Mouse (Mus musculus): ENCODE measurements around the gene Stxbp5l. TPM values are rescaled to one million over a fixed set of nuclear protein-coding genes. Genes with fewer than 3 reads are reported as not detected.
A peak's percentile ranks its signal among the peaks of the same experiment; 100 is the strongest.

The Stxbp5l gene
- total RNA-seq (2021): 100 to 1,000 TPM; 145 to 151 TPM
- long read RNA-seq, experiment 1, full-length matches to known transcripts: 10 of 16 reads
- long read RNA-seq, experiment 1, partial matches to known transcripts: 2 of 16 reads
- long read RNA-seq, experiment 1, other reads (novel, unspliced or antisense): 4 of 16 reads
- long read RNA-seq, experiment 2, full-length matches to known transcripts: 8 of 16 reads
- long read RNA-seq, experiment 2, partial matches to known transcripts: 1 of 16 reads
- long read RNA-seq, experiment 2, other reads (novel, unspliced or antisense): 7 of 16 reads

DNA sequence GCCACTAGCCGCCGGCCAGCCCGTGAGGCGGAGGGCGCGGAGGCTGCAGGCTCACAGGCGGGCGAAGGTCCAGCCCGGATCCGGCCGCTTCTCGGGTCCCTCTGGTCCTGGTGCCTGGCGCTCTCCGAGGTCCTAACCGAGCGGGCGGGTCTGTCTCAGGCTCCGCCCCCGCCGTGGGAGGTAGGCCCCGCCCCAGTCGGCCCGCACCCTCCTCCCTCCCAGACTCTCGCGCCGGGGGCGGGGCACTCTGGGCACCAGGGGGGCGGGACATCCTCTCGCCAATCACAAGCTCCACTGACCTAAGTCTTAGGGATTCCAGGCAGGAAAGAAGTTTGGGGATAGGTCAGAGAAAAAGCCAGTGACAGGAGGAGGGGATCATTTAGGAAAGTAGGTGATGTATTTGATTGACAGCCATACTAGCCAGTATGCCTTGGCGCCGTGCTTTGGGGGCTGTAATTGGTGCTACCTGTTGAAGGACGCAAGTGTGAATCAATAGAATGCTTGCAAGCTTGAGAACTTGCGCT, at the start of gene Stxbp5l:
Gene Stxbp5l, minus strand, starts transcription at position 142 of the 524 bp plus-strand sequence.
- TF ChIP-seq CTCF (conservative IDR thresholded peaks at IDR 0.05): no peak
- DNase-seq (ENCODE audit: low spot score in 2 of 2): peak; percentile 96 to 97
- peak within 1 kb of the TSS; percentile 97 for H3K27ac ChIP-seq
- H3K4me3 ChIP-seq: peak within 1 kb of the TSS; percentile 66

DNA sequence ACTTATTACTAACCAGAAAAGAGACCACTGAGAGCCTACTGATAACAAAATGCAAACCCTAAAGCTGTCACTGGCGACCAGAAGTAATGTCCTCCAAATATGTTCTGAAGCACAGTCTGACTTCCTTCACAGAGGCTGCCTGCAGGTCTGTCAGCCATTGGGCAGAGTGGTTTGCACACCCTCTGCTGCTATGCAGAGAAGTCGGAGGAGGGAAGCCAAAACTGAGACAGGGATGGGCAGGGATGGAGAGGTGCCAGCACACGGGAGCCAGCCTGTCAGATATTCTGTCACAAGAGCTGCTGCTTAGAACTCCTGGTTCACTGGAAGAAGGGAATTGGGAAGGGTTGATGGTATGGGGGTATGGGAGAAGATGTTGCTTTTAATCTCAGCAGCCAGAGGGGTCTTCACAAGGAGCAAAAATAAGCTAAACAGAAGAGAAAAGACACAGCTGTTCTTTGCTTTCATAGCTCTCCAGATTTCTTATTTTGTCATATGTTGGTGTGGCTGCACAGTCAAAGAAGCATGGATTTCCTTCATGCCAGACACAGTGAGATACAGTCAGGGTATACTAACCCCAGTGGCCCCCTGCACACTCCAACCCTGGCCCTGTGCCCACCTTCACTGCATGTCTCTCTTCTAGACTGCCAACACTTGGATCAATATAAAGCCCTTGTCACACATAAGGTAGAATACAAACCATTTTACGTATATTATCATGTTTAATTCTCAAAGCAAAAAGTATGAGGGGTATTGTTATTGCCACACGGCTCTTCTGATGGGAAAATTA, 48.8 kb upstream of the Stxbp5l start:
- peak overlapping the region; percentile 21; the same call in 1 of the 2 replicates for H3K27ac ChIP-seq
- peak in 1 of 2 experiments; percentile 18 for DNase-seq (ENCODE audit: low spot score in 2 of 2)
- no peak for TF ChIP-seq CTCF (conservative IDR thresholded peaks at IDR 0.05)
- no peak overlapping the region for H3K4me3 ChIP-seq

DNA sequence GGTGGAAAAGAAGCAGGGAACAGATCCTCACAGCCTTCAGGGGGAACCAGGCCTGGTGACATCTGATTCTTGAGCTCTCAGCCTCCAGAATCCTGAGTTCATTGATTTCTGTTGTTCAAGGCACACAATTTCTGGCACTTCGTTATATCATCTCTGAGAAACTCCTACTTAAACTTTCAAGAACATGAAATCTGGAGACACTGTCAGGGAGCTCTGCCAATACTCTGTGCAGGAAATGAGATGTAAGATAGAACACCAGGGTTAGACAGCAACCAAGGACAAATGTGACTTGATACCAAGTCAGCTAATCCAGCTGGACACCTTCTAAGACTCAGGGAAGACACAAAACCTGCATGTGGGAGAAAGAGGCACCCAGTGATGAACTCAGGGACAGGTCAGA, 40.7 kb upstream of the Stxbp5l start:
- no peak overlapping the region for H3K27ac ChIP-seq
- DNase-seq (ENCODE audit: low spot score in 2 of 2): no peak
- no peak overlapping the region for H3K4me3 ChIP-seq
- TF ChIP-seq CTCF (conservative IDR thresholded peaks at IDR 0.05): no peak

DNA sequence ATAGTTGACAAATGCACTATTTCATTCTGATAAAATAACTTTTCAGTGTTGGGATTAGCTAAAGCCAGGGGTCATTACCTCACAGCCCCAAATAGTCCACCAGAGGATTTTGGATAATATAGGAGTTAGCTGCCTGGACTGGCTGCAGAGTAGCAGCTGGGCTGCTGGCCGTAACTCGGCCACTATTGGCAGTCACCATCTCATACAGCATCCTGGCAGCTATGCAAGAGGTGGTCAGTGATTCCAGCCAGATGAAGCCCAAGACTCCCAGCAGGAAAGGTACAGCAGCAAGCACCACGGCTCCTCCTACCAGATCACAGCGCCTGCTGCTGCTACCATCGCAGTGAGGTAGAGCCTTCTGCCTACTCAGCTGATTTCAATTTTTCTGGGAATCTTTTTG, 38.1 kb upstream of the Stxbp5l start:
- no peak for TF ChIP-seq CTCF (conservative IDR thresholded peaks at IDR 0.05)
- no peak overlapping the region for H3K4me3 ChIP-seq
- DNase-seq (ENCODE audit: low spot score in 2 of 2): no peak

DNA sequence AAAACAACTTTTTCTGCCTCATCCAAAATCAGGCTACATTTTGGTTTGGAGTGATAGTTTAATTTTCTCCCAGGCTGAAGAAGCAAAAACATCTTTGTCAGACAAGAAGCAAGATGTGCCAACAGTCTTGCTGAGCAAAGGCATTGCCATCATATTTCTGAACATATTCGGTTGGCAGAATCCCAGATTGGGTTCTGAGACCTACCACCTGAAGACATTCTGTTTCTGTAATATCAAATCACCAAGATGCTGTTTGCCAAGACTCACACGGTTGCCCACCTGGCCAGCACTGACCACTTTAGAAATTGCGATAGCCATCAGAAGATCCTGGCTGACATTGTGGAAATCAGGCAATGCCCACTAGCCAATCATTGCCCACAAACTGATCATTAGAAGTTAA, 37.1 kb upstream of the Stxbp5l start:
- H3K4me3 ChIP-seq: no peak overlapping the region
- TF ChIP-seq CTCF (conservative IDR thresholded peaks at IDR 0.05): no peak
- DNase-seq (ENCODE audit: low spot score in 2 of 2): no peak
- no peak overlapping the region for H3K27ac ChIP-seq

More for the DNA sequence above, 38.1 kb upstream of the Stxbp5l start:
- no peak overlapping the region for H3K27ac ChIP-seq

DNA sequence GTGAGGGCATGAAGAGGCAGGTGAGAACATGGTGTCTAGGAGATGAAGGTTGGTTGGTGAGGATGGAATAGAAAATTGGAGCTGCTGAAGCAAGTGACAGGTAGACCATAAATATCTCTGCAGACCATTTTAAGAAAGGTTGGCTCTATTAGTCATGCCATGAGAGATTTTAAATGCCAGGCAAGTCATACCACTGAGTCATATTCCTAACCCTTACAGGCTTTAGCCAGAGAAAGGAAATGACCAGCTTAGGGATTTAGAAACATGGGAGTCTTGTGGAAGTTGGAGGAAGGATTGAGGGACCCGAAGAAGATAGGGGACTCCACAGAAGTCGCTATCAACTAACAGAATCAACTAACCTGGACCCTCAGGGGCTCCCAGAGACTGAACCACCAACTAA, 35.8 kb upstream of the Stxbp5l start:
- H3K27ac ChIP-seq: no peak overlapping the region
- no peak for TF ChIP-seq CTCF (conservative IDR thresholded peaks at IDR 0.05)
- no peak overlapping the region for H3K4me3 ChIP-seq
- no peak for DNase-seq (ENCODE audit: low spot score in 2 of 2)

DNA sequence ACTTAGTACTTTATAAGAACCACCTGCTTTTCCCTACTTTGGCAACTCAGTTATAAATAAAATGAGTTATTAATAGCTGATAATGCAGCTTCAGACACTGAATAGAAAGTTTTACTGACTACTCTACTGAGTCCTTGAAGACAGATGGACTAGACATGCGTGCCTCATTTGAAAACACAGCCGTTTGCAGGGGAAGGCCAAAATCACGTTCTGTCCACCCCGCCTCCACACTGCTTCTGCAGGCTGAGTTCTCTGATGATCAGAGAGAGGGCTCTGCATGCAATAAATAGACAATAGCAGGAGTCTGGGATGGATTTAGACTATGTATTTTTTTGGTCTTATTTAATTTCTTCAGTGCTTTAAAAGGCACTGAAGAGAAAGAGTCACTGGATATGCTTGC, 20.8 kb upstream of the Stxbp5l start:
- TF ChIP-seq CTCF (conservative IDR thresholded peaks at IDR 0.05): no peak
- peak overlapping the region; percentile 53; the same call in 1 of the 2 replicates for H3K27ac ChIP-seq
- DNase-seq (ENCODE audit: low spot score in 2 of 2): peak in 1 of 2 experiments; percentile 25
- no peak overlapping the region for H3K4me3 ChIP-seq

DNA sequence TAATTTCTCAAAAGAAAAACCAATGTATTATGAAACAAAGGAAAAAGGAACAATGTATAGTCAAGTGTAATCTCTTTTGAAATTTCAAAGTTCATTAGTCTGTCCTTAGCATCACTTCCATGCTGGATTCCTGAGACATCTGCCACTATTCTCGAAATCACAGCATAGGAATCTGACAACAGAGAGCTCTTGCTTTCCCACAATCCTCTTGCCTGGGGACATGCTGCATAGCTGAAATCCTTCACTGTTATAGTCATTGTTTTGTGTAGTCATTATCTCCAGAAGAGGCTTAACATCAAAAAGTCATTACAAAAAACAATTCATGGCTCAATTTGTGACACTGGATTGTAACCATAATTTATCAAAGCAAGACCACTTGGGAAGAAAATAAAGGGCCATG, 20.2 kb upstream of the Stxbp5l start:
- TF ChIP-seq CTCF (conservative IDR thresholded peaks at IDR 0.05): no peak
- no peak overlapping the region for H3K4me3 ChIP-seq
- H3K27ac ChIP-seq: 0 out of 2 replicates have a peak overlapping the region, but pooled peaks have one; percentile 28
- no peak for DNase-seq (ENCODE audit: low spot score in 2 of 2)

DNA sequence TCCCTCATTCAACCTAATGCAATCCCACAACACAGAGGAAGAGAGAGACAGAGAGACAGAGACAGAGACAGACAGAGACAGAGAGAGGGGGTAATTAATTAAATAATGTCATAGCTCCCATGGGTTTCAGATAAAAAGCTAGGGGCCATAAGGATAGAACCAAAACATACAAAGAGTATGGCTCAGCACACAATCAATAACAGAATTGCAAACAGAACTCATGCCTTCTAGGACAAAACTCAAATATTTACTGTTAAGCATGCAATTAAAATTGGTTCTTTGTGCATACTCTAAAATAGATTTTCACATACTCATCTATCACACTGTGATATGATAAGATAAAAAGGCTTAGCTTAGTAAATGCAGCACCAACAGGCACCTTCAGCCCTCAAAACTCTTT, 5.2 kb upstream of the Stxbp5l start:
- no peak for TF ChIP-seq CTCF (conservative IDR thresholded peaks at IDR 0.05)
- H3K4me3 ChIP-seq: no peak overlapping the region
- H3K27ac ChIP-seq: no peak overlapping the region
- no peak for DNase-seq (ENCODE audit: low spot score in 2 of 2)

DNA sequence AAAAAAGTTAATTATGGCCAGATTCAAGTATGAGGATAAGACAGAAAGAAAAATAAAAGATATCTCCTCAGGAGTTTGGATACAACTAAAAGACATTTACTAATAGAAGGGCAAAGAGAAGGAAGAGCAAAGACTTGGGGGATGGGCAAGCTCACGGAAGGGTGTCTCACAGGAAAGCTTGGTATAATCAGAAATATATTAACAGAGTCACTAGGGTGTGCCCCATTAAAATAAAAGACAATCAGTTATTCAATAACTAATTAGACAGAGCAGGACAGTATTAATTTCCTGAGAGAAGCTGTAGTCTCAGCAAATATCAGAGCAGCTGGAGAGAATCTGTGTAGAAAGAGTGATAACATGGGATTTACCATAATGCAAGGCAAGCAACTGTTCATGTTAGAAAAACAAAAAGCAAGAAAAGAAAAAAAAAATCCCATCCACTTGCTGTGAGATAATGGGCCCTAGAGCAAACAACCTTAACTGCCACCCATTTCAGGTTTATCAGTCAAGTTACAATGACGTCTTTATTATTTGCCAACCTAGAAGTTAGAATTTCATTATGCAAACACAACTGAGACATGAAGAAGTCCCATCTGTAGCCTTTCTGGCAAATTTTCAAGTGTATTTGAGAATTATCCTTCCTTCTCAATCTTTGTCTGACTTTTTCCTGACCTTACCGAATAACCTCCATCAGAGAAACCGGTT, 4.6 kb upstream of the Stxbp5l start:
- no peak for TF ChIP-seq CTCF (conservative IDR thresholded peaks at IDR 0.05)
- H3K27ac ChIP-seq: no peak overlapping the region
- H3K4me3 ChIP-seq: no peak overlapping the region
- no peak for DNase-seq (ENCODE audit: low spot score in 2 of 2)

DNA sequence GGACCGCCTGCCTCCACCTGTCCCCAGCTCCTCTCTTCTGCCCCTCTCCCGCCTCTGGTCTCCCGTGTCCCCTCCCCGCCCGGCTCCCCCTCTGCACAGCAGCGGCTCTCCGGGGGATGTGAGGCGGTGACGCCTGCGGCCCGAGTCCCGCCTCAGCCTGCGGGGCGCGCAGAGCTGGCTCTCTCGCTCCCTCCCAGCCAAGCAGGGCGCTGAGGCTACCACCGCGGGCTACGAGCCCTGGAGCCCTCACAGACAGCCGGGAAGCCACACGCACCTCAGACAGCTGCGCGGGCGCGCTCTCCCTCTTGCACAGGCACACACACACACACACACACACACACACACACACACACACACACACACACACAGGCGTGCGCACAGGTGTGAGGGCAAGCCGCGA, 393 bp downstream of the Stxbp5l start:
- peak; percentile 55 to 67 for DNase-seq (ENCODE audit: low spot score in 2 of 2)
- Histone ChIP-seq H3K27ac (peak overlapping the region; percentile 97), H3K4me3 (peak overlapping the region; percentile 66)
- TF ChIP-seq CTCF (conservative IDR thresholded peaks at IDR 0.05): no peak

DNA sequence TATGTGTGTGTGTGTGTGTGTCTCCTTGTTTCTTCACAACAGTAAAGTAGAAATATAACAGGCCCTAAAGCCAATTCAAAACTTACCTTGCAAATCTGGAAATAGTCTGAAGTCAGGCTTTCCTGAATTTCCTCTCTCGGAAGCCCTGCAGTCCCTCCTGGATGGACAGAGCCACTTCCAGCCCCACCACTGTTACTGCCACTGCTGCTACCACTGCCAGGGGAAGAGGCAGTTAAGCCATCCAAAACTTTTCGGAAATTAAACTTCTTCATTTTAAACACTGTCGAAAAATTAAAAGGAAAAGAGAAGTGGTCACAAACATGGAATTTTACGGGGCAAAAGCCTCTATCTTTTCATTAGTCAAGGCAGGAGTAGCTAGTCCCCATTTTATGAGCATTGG, 1.3 kb downstream of the Stxbp5l start:
- no peak for TF ChIP-seq CTCF (conservative IDR thresholded peaks at IDR 0.05)
- peak overlapping the region; percentile 97 for H3K27ac ChIP-seq
- peak overlapping the region; percentile 66 for H3K4me3 ChIP-seq
- no peak for DNase-seq (ENCODE audit: low spot score in 2 of 2)

DNA sequence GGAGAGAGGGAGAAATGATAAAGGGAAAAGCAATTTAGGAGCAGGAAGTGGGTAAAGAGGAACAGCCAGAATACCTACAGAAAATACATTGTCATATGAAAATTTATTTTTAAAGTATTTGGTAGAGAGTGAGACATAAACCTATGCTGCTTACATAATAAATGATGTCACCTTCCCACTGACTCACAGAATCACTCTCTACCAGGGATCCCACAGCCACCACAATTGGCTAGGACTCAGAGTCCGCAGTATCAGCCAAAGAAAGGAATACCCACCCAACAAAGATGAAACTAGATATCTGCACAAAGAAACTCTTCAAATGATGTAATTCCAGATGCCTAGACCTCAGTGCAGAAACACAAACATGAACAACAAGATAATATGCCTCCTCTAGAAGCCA, 12.0 kb downstream of the Stxbp5l start:
- Histone ChIP-seq H3K4me3 (no peak overlapping the region), H3K27ac (0 out of 2 replicates have a peak overlapping the region, but pooled peaks have one; percentile 19)
- no peak for TF ChIP-seq CTCF (conservative IDR thresholded peaks at IDR 0.05)
- peak in 1 of 2 experiments; percentile 10 for DNase-seq (ENCODE audit: low spot score in 2 of 2)

Data from layer of hippocampus, adult 2 months (tissue).